Mouse (Mus musculus) forebrain, embryonic 11.5 days (tissue): ENCODE data around the gene Smc6. TPM values are rescaled to one million over a fixed set of nuclear protein-coding genes. Genes with fewer than 3 reads are reported as not detected.

Experiments
- ATAC-seq: fragments of 200-750 bp; cut with Nextera tagmentation; replicated peaks from 2 replicates; pipeline ENCODE4 v1.8.0; 2017; ENCODE audit warnings: moderate TSS enrichment; ENCODE audit not compliant: low FRiP score
- DNase-seq: peaks from one replicate; pipeline ENCODE4 v3.0.0-alpha.2; 2017; ENCODE audit warnings: low spot score
- H3K27ac ChIP-seq: fragments of 300-500 bp; sonication (generic); 2 replicates; pipeline ENCODE4 v1.5.1; 2014; ENCODE audit warnings: low read depth, low read length
- H3K27me3 ChIP-seq: fragments of 300-500 bp; sonication (generic); 2 replicates; pipeline ENCODE4 v1.6.1; 2014; ENCODE audit warnings: mild to moderate bottlenecking, low read length, mixed read lengths; ENCODE audit not compliant: control insufficient read depth, insufficient read depth
- H3K36me3 ChIP-seq: fragments of 300-500 bp; sonication (generic); 2 replicates; pipeline ENCODE4 v1.6.1; 2014; ENCODE audit warnings: mild to moderate bottlenecking, low read length, moderate library complexity, mixed read lengths; ENCODE audit not compliant: control insufficient read depth, insufficient read depth
- H3K4me1 ChIP-seq: fragments of 300-500 bp; sonication (generic); replicated peaks from 2 replicates; pipeline ENCODE4 v1.6.1; 2014; ENCODE audit warnings: low read length, mixed read lengths; ENCODE audit not compliant: control insufficient read depth, insufficient read depth
- H3K4me2 ChIP-seq: fragments of 300-500 bp; sonication (generic); 2 replicates; pipeline ENCODE4 v1.6.1; 2014; ENCODE audit warnings: low read depth, mild to moderate bottlenecking, low read length, moderate library complexity, mixed read lengths; ENCODE audit not compliant: severe bottlenecking
- H3K4me3 ChIP-seq: fragments of 300-500 bp; sonication (generic); 2 replicates; pipeline ENCODE4 v1.5.1; 2014; ENCODE audit warnings: low read depth, low read length
- H3K9ac ChIP-seq: fragments of 300-500 bp; sonication (generic); 2 replicates; pipeline ENCODE4 v1.6.1; 2014; ENCODE audit warnings: low read length
- H3K9me3 ChIP-seq: fragments of 300-500 bp; sonication (generic); 2 replicates; pipeline ENCODE4 v1.6.1; 2016; ENCODE audit warnings: low read length, mixed read lengths; ENCODE audit not compliant: control insufficient read depth
- WGBS: fragments of 180-500 bp; shearing (Covaris S2); extraction: QIAGEN DNeasy Blood & Tissue Kit; methylation state at CpG from one replicate; pipeline ENCODE4 v1.1.7; 2014; 5-methylcytosine and 5-hydroxymethylcytosine counted together
- polyA plus RNA-seq: library from polyadenylated mRNA; unstranded; fragments of >200 nt; fragmentation: Nextera tagmentation; extraction: Ambion mirVana; gene quantifications from 2 replicates; pipeline ENCODE4 v1.2.1, GENCODE M21; 2014

Smc6 gene
- polyA plus RNA-seq, 1 experiment from 2014 or later: 153 TPM

- H3K9me3 ChIP-seq: no peaks in the 10 kb centered on the region
- DNase-seq: no peak
- no peak for ATAC-seq
These were observed 39.0 kb upstream of the Smc6 start for GRCm38 (mm10) chr12:11226529-11227268.

GRCm38 (mm10) chr12:11230267-11230666, 35.4 kb upstream of the Smc6 start:
- Histone ChIP-seq H3K4me1 (no peaks in the 10 kb centered on the region), H3K4me2 (no peak overlapping the region), H3K36me3 (no peaks in the 10 kb centered on the region), H3K9ac (no peak overlapping the region), H3K27me3 (no peaks in the 10 kb centered on the region), H3K9me3 (no peaks in the 10 kb centered on the region), H3K27ac (no peak overlapping the region), H3K4me3 (no peak overlapping the region)
- ATAC-seq (no peak), DNase-seq (no peak)
- WGBS: 84% methylated on average over 2 of the region's 2 CpGs

More at GRCm38 (mm10) chr12:11226529-11227268, 39.0 kb upstream of the Smc6 start:
- H3K4me2 ChIP-seq: no peak overlapping the region
- no peak overlapping the region for H3K9ac ChIP-seq
- no peak overlapping the region for H3K4me3 ChIP-seq
- no peaks in the 10 kb centered on the region for H3K36me3 ChIP-seq
- no peak overlapping the region for H3K27ac ChIP-seq
- 84% methylated on average over 5 of the region's 5 CpGs for WGBS
- peaks cover 2% of the 10 kb centered on the region; the same call in 1 of the 2 replicates for H3K4me1 ChIP-seq
- no peaks in the 10 kb centered on the region for H3K27me3 ChIP-seq

GRCm38 (mm10) chr12:11235996-11236395, 29.7 kb upstream of the Smc6 start:
- 85% methylated on average over 2 of the region's 2 CpGs for WGBS
- H3K36me3 ChIP-seq: no peaks in the 10 kb centered on the region
- DNase-seq: no peak
- H3K27me3 ChIP-seq: no peaks in the 10 kb centered on the region
- H3K4me3 ChIP-seq: no peak overlapping the region
- ATAC-seq: no peak
- no peak overlapping the region for H3K9ac ChIP-seq
- H3K4me2 ChIP-seq: no peak overlapping the region
- no peak overlapping the region for H3K27ac ChIP-seq
- no peaks in the 10 kb centered on the region for H3K4me1 ChIP-seq
- no peaks in the 10 kb centered on the region for H3K9me3 ChIP-seq

- ATAC-seq (no peak), DNase-seq (no peak)
- Histone ChIP-seq H3K27me3 (no peaks in the 10 kb centered on the region), H3K4me1 (no peaks in the 10 kb centered on the region), H3K4me3 (no peak overlapping the region), H3K9me3 (no peaks in the 10 kb centered on the region), H3K36me3 (no peaks in the 10 kb centered on the region), H3K27ac (no peak overlapping the region), H3K4me2 (no peak overlapping the region), H3K9ac (no peak overlapping the region)
- 100% methylated on average over 1 of the region's 1 CpGs for WGBS
These were observed 18.2 kb upstream of the Smc6 start for GRCm38 (mm10) chr12:11247460-11247859.

GRCm38 (mm10) chr12:11250322-11250721, 15.4 kb upstream of the Smc6 start:
- DNase-seq (no peak), ATAC-seq (no peak)
- 89% methylated on average over 3 of the region's 3 CpGs for WGBS
- no peaks in the 10 kb centered on the region for H3K9me3 ChIP-seq
- H3K27ac ChIP-seq: no peak overlapping the region
- peaks cover 5% of the 10 kb centered on the region; the same call in 1 of the 2 replicates for H3K36me3 ChIP-seq
- H3K4me3 ChIP-seq: no peak overlapping the region
- no peaks in the 10 kb centered on the region for H3K27me3 ChIP-seq
- H3K4me1 ChIP-seq: no peaks in the 10 kb centered on the region
- no peak overlapping the region for H3K4me2 ChIP-seq
- H3K9ac ChIP-seq: no peak overlapping the region

- Histone ChIP-seq H3K4me3 (peak overlapping the region; percentile 87), H3K27ac (no peak overlapping the region), H3K4me1 (peaks cover 2% of the 10 kb centered on the region; the same call in 1 of the 2 replicates), H3K4me2 (peak overlapping the region; percentile 53), H3K9ac (peak overlapping the region; percentile 95), H3K9me3 (no peaks in the 10 kb centered on the region), H3K36me3 (no peaks in the 10 kb centered on the region), H3K27me3 (no peaks in the 10 kb centered on the region)
- ATAC-seq: no peak
- 6% methylated on average over 13 of the region's 13 CpGs for WGBS
- DNase-seq: no peak
These were observed 791 bp upstream of the Smc6 start for GRCm38 (mm10) chr12:11264895-11265294.

- Histone ChIP-seq H3K27me3 (no peaks in the 10 kb centered on the region), H3K4me3 (peak overlapping the region; percentile 87), H3K4me2 (peak overlapping the region; percentile 53), H3K9ac (peak overlapping the region; percentile 95), H3K27ac (peak overlapping the region; percentile 81), H3K4me1 (peaks cover 2% of the 10 kb centered on the region; the same call in 1 of the 2 replicates), H3K9me3 (no peaks in the 10 kb centered on the region), H3K36me3 (no peaks in the 10 kb centered on the region)
- DNase-seq: no peak
- peak; percentile 76 for ATAC-seq
- under 1% methylated on average over 50 of the region's 51 CpGs for WGBS
These were observed 748 bp downstream of the Smc6 start for GRCm38 (mm10) chr12:11266282-11266985.

GRCm38 (mm10) chr12:11267030-11267429, 1.3 kb downstream of the Smc6 start:
- DNase-seq: no peak
- H3K27ac ChIP-seq: 0 out of 2 replicates have a peak overlapping the region, but pooled peaks have one; percentile 81
- H3K36me3 ChIP-seq: no peaks in the 10 kb centered on the region
- ATAC-seq: no peak
- peak overlapping the region; percentile 95 for H3K9ac ChIP-seq
- H3K9me3 ChIP-seq: no peaks in the 10 kb centered on the region
- WGBS: 2% methylated on average over 4 of the region's 4 CpGs
- peak overlapping the region; percentile 53 for H3K4me2 ChIP-seq
- H3K27me3 ChIP-seq: no peaks in the 10 kb centered on the region
- peaks cover 2% of the 10 kb centered on the region; the same call in 1 of the 2 replicates for H3K4me1 ChIP-seq
- H3K4me3 ChIP-seq: peak overlapping the region; percentile 87
